Mouse (Mus musculus): ENCODE data around the gene Mast4. TPM values are rescaled to one million over a fixed set of nuclear protein-coding genes. Genes with fewer than 3 reads are reported as not detected.

Mast4 gene
- polyA plus RNA-seq, 1 experiment from 2014 or later: 32.2 TPM

- DNase-seq (ENCODE audit: low spot score) (no peak), ATAC-seq (ENCODE audit: low FRiP score) (no peak)
- no peak overlapping the region for H3K27ac ChIP-seq
- H3K36me3 ChIP-seq (replicated peaks; ENCODE audit: control insufficient read depth, insufficient read depth): no peaks in the 10 kb centered on the region
- no peaks in the 10 kb centered on the region for H3K9me3 ChIP-seq (ENCODE audit: control insufficient read depth, low read length)
- WGBS: 85% methylated on average over 4 of the region's 4 CpGs
- H3K4me2 ChIP-seq (replicated peaks): no peak overlapping the region
- peaks cover 5% of the 10 kb centered on the region; the same call in 1 of the 2 replicates for H3K4me1 ChIP-seq (replicated peaks; ENCODE audit: control insufficient read depth, insufficient read depth, low read length)
- H3K9ac ChIP-seq: no peak overlapping the region
- no peaks in the 10 kb centered on the region for H3K27me3 ChIP-seq (ENCODE audit: control insufficient read depth, insufficient read depth, low read length)
- H3K4me3 ChIP-seq (replicated peaks; ENCODE audit: low read length): no peak overlapping the region
These were observed 123.6 kb downstream of the Mast4 start for GRCm38 (mm10) chr13:103210746-103211145.

- Histone ChIP-seq H3K4me2 (replicated peaks) (no peak overlapping the region), H3K27ac (no peak overlapping the region), H3K4me1 (replicated peaks; ENCODE audit: control insufficient read depth, insufficient read depth, low read length) (0 out of 2 replicates have a peak, but pooled peaks cover 3% of the 10 kb centered on the region), H3K36me3 (replicated peaks; ENCODE audit: control insufficient read depth, insufficient read depth) (no peaks in the 10 kb centered on the region), H3K9me3 (ENCODE audit: control insufficient read depth, low read length) (no peaks in the 10 kb centered on the region), H3K4me3 (replicated peaks; ENCODE audit: low read length) (no peak overlapping the region), H3K27me3 (ENCODE audit: control insufficient read depth, insufficient read depth, low read length) (no peaks in the 10 kb centered on the region), H3K9ac (no peak overlapping the region)
- DNase-seq (ENCODE audit: low spot score) (no peak), ATAC-seq (ENCODE audit: low FRiP score) (no peak)
- whole genome bisulfite sequencing: 95% methylated on average over 4 of the region's 4 CpGs
These were observed 127.1 kb downstream of the Mast4 start for GRCm38 (mm10) chr13:103207199-103207598.

GRCm38 (mm10) chr13:103206644-103207043 lies 127.7 kb downstream of the Mast4 start:
- Histone ChIP-seq H3K9ac (no peak overlapping the region), H3K4me1 (replicated peaks; ENCODE audit: control insufficient read depth, insufficient read depth, low read length) (no peaks in the 10 kb centered on the region), H3K36me3 (replicated peaks; ENCODE audit: control insufficient read depth, insufficient read depth) (no peaks in the 10 kb centered on the region), H3K4me3 (replicated peaks; ENCODE audit: low read length) (no peak overlapping the region), H3K27ac (no peak overlapping the region), H3K4me2 (replicated peaks) (no peak overlapping the region), H3K27me3 (ENCODE audit: control insufficient read depth, insufficient read depth, low read length) (no peaks in the 10 kb centered on the region), H3K9me3 (ENCODE audit: control insufficient read depth, low read length) (no peaks in the 10 kb centered on the region)
- ATAC-seq (ENCODE audit: low FRiP score): no peak
- no peak for DNase-seq (ENCODE audit: low spot score)
- 82% methylated on average over 9 of the region's 9 CpGs for WGBS

DNA sequence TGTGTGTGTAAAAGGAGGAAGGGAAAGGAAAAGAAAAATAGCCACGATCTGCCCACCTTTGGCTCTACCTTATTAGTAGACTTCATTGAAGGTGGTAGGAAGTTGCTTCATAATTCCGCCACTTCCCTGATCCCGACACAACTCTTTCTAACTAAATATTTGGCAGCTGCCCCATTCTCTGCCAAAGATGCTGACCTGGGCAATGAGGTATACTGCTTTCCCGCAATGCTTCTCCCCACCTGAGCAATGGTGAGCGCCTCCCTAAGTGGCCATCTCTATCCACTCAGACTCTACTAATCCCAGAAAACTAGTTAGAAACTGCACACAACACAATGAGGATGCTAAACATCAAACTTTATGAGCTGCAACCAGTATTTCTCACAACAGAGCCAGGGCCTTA lies 129.1 kb downstream of the Mast4 start:
- 89% methylated on average over 5 of the region's 5 CpGs for WGBS
- ATAC-seq (ENCODE audit: low FRiP score): no peak
- no peak overlapping the region for H3K4me2 ChIP-seq (replicated peaks)

DNA sequence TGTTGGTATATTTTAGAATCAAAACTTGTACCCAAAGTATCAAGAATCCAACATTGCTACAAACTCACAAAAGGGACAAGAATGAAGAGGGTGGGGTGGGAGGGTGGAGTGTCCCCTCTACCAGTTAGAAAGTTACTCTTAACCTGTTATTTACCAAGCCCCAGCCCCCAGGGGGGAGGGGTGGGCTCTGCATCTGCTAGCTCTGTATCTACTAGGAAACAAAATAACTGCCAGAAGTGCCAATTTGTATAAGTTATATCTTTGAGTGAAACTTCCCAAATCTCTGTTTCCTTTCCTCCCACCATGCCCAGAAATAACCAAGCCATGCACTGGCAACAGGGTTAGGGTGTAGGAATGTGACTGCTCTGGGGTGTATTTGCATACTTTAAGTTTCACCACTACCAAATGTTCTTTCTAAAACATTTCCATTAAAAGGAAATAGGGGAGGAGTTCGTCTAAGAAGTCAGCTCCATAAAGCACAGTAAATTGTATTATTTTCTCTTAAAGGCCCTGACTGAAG lies 130.9 kb downstream of the Mast4 start:
- H3K9ac ChIP-seq: no peak overlapping the region
- WGBS: 20% methylated on average over 1 of the region's 1 CpGs
- H3K4me2 ChIP-seq (replicated peaks): no peak overlapping the region
- H3K27ac ChIP-seq: no peak overlapping the region
- ATAC-seq (ENCODE audit: low FRiP score) (no peak), DNase-seq (ENCODE audit: low spot score) (no peak)
- H3K4me3 ChIP-seq (replicated peaks; ENCODE audit: low read length): no peak overlapping the region
- no peaks in the 10 kb centered on the region for H3K36me3 ChIP-seq (replicated peaks; ENCODE audit: control insufficient read depth, insufficient read depth)
- no peaks in the 10 kb centered on the region for H3K9me3 ChIP-seq (ENCODE audit: control insufficient read depth, low read length)
- no peaks in the 10 kb centered on the region for H3K27me3 ChIP-seq (ENCODE audit: control insufficient read depth, insufficient read depth, low read length)
- H3K4me1 ChIP-seq (replicated peaks; ENCODE audit: control insufficient read depth, insufficient read depth, low read length): 0 out of 2 replicates have a peak, but pooled peaks cover 3% of the 10 kb centered on the region

More for the DNA sequence above, 129.1 kb downstream of the Mast4 start:
- Histone ChIP-seq H3K9ac (no peak overlapping the region), H3K4me1 (replicated peaks; ENCODE audit: control insufficient read depth, insufficient read depth, low read length) (no peaks in the 10 kb centered on the region), H3K27me3 (ENCODE audit: control insufficient read depth, insufficient read depth, low read length) (no peaks in the 10 kb centered on the region), H3K4me3 (replicated peaks; ENCODE audit: low read length) (no peak overlapping the region), H3K9me3 (ENCODE audit: control insufficient read depth, low read length) (no peaks in the 10 kb centered on the region), H3K27ac (no peak overlapping the region), H3K36me3 (replicated peaks; ENCODE audit: control insufficient read depth, insufficient read depth) (no peaks in the 10 kb centered on the region)
- no peak for DNase-seq (ENCODE audit: low spot score)

- H3K27ac ChIP-seq: no peak overlapping the region
- H3K4me2 ChIP-seq (replicated peaks): no peak overlapping the region
- H3K9ac ChIP-seq: no peak overlapping the region
- ATAC-seq (ENCODE audit: low FRiP score) (no peak), DNase-seq (ENCODE audit: low spot score) (no peak)
- WGBS: 68% methylated on average over 10 of the region's 10 CpGs
- no peak overlapping the region for H3K4me3 ChIP-seq (replicated peaks; ENCODE audit: low read length)
- H3K9me3 ChIP-seq (ENCODE audit: control insufficient read depth, low read length): no peaks in the 10 kb centered on the region
- peaks cover 7% of the 10 kb centered on the region; the same call in 1 of the 2 replicates for H3K4me1 ChIP-seq (replicated peaks; ENCODE audit: control insufficient read depth, insufficient read depth, low read length)
- H3K27me3 ChIP-seq (ENCODE audit: control insufficient read depth, insufficient read depth, low read length): no peaks in the 10 kb centered on the region
- no peaks in the 10 kb centered on the region for H3K36me3 ChIP-seq (replicated peaks; ENCODE audit: control insufficient read depth, insufficient read depth)
These were observed 133.1 kb downstream of the Mast4 start for GRCm38 (mm10) chr13:103201016-103201760.

- Histone ChIP-seq H3K4me3 (replicated peaks; ENCODE audit: low read length) (no peak overlapping the region), H3K9ac (no peak overlapping the region), H3K27me3 (ENCODE audit: control insufficient read depth, insufficient read depth, low read length) (no peaks in the 10 kb centered on the region), H3K27ac (no peak overlapping the region), H3K36me3 (replicated peaks; ENCODE audit: control insufficient read depth, insufficient read depth) (no peaks in the 10 kb centered on the region), H3K4me2 (replicated peaks) (no peak overlapping the region), H3K9me3 (ENCODE audit: control insufficient read depth, low read length) (no peaks in the 10 kb centered on the region), H3K4me1 (replicated peaks; ENCODE audit: control insufficient read depth, insufficient read depth, low read length) (peaks cover 7% of the 10 kb centered on the region; the same call in 1 of the 2 replicates)
- DNase-seq (ENCODE audit: low spot score): no peak
- WGBS: 77% methylated on average over 2 of the region's 2 CpGs
- ATAC-seq (ENCODE audit: low FRiP score): no peak
These were observed 134.3 kb downstream of the Mast4 start for GRCm38 (mm10) chr13:103199823-103200660.

DNA sequence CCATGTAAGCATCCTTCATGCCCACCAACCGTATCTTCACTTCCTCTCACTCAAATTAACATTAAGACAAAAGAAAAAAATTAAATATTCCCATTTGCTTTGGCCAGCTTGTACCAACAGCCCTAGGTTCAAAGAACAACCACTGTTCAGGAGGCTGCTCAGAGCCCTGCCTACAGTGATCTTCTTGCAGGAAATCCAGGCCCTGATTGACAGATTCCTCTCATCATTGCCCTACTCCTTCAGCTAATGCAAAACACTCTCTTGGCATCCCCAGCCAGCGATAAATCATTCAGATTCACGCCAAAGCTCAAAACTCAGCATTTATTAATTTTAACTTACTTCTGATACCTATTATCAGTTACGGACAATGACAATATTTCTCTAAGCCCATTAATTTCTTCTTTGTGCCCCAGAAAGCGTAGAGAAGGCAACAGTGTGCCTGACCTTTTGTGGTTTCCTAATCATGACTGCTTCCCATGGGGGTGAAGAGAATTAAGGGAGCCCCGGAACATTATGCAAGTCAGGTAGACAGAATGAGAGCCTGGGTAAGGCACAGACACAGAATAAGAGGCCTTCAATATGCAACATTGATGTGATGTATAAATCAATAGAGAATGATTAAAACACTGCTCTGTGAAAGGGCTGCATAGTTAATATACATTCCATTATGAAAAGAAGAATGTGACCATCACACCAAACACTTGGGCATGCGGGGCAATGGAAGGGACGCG lies 135.9 kb downstream of the Mast4 start:
- Histone ChIP-seq H3K4me3 (replicated peaks; ENCODE audit: low read length) (no peak overlapping the region), H3K4me2 (replicated peaks) (no peak overlapping the region), H3K27me3 (ENCODE audit: control insufficient read depth, insufficient read depth, low read length) (no peaks in the 10 kb centered on the region), H3K9me3 (ENCODE audit: control insufficient read depth, low read length) (no peaks in the 10 kb centered on the region), H3K27ac (no peak overlapping the region), H3K36me3 (replicated peaks; ENCODE audit: control insufficient read depth, insufficient read depth) (no peaks in the 10 kb centered on the region), H3K4me1 (replicated peaks; ENCODE audit: control insufficient read depth, insufficient read depth, low read length) (peaks cover 7% of the 10 kb centered on the region; the same call in 1 of the 2 replicates), H3K9ac (no peak overlapping the region)
- no peak for DNase-seq (ENCODE audit: low spot score)
- WGBS: 66% methylated on average over 9 of the region's 9 CpGs
- no peak for ATAC-seq (ENCODE audit: low FRiP score)

GRCm38 (mm10) chr13:103196307-103196706 lies 138.0 kb downstream of the Mast4 start:
- H3K27ac ChIP-seq: no peak overlapping the region
- WGBS: 80% methylated on average over 5 of the region's 5 CpGs
- H3K9ac ChIP-seq: no peak overlapping the region
- no peak overlapping the region for H3K4me3 ChIP-seq (replicated peaks; ENCODE audit: low read length)
- H3K36me3 ChIP-seq (replicated peaks; ENCODE audit: control insufficient read depth, insufficient read depth): no peaks in the 10 kb centered on the region
- DNase-seq (ENCODE audit: low spot score): no peak
- H3K4me1 ChIP-seq (replicated peaks; ENCODE audit: control insufficient read depth, insufficient read depth, low read length): peaks cover 7% of the 10 kb centered on the region; the same call in 1 of the 2 replicates
- no peak for ATAC-seq (ENCODE audit: low FRiP score)
- H3K27me3 ChIP-seq (ENCODE audit: control insufficient read depth, insufficient read depth, low read length): no peaks in the 10 kb centered on the region
- no peaks in the 10 kb centered on the region for H3K9me3 ChIP-seq (ENCODE audit: control insufficient read depth, low read length)
- H3K4me2 ChIP-seq (replicated peaks): no peak overlapping the region

Data from hindbrain, embryonic 14.5 days (tissue).